In the genomic region with DNA sequence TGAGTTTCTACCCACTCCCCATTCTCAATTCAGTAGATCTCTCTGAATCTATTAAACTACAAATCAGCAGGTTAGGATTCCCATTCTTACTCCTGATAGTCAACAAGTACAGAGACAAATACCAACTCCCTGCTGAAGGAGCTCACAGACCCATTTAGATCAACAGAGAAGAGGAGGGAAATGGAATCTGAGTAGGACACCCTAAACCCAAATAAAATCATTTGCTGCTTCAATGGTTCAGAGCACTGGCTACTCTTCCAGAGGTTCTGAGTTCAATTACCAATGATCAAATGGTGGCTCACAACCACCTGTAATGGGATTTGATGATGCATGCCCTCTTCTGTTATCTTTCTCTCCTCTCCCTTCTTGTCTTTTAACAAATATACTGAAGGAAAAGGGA, we compare ENCODE assay signal across 28 mouse cellular contexts.
"Had no signal": no experiment of that assay in that cellular context is flagged by ENCODE, and none has a peak within 500 bp of the region (broad histone marks: within the 10 kb centered on the region; RNA-seq: fewer than 3 reads in every experiment).

No protein-coding gene starts in this region.

- H3K9ac ChIP-seq: embryonic facial prominence, embryonic 12.5 days; embryonic facial prominence, embryonic 13.5 days; embryonic facial prominence, embryonic 15.5 days; forebrain, embryonic 12.5 days; forebrain, embryonic 13.5 days; forebrain, embryonic 15.5 days; forebrain, postnatal 0 days had no signal

- H3K4me1 ChIP-seq: embryonic facial prominence, embryonic 10.5 days; embryonic facial prominence, embryonic 12.5 days; embryonic facial prominence, embryonic 13.5 days; embryonic facial prominence, embryonic 15.5 days; forebrain, embryonic 10.5 days; forebrain, embryonic 12.5 days; forebrain, embryonic 13.5 days; forebrain, embryonic 15.5 days had no signal

- H3K4me3 ChIP-seq: embryonic facial prominence, embryonic 10.5 days; embryonic facial prominence, embryonic 12.5 days; embryonic facial prominence, embryonic 13.5 days; embryonic facial prominence, embryonic 15.5 days; erythroblast, embryonic 14.5 days; forebrain, embryonic 10.5 days; forebrain, embryonic 12.5 days; forebrain, embryonic 13.5 days; forebrain, embryonic 15.5 days; gastrocnemius, adult 2 months had no signal

- H3K36me3 ChIP-seq: embryonic facial prominence, embryonic 10.5 days; embryonic facial prominence, embryonic 12.5 days; embryonic facial prominence, embryonic 13.5 days; embryonic facial prominence, embryonic 15.5 days; forebrain, embryonic 10.5 days; forebrain, embryonic 12.5 days; forebrain, embryonic 15.5 days had no signal

- H3K4me2 ChIP-seq: embryonic facial prominence, embryonic 12.5 days; embryonic facial prominence, embryonic 13.5 days; embryonic facial prominence, embryonic 15.5 days; forebrain, embryonic 12.5 days; forebrain, embryonic 13.5 days; forebrain, embryonic 15.5 days had no signal

- ATAC-seq: forebrain, embryonic 13.5 days; forebrain, embryonic 14.5 days; forebrain, embryonic 15.5 days; forebrain, embryonic 16.5 days; forebrain, postnatal 0 days had no signal

- H3K27ac ChIP-seq: embryonic facial prominence, embryonic 10.5 days; embryonic facial prominence, embryonic 12.5 days; embryonic facial prominence, embryonic 13.5 days; embryonic facial prominence, embryonic 15.5 days; forebrain, embryonic 10.5 days; forebrain, embryonic 12.5 days; forebrain, embryonic 13.5 days; forebrain, embryonic 15.5 days; gastrocnemius, adult 2 months had no signal

- H3K9me3 ChIP-seq: embryonic facial prominence, embryonic 10.5 days; embryonic facial prominence, embryonic 12.5 days; embryonic facial prominence, embryonic 13.5 days; embryonic facial prominence, embryonic 15.5 days; forebrain, embryonic 10.5 days; forebrain, embryonic 12.5 days; forebrain, embryonic 13.5 days; forebrain, embryonic 15.5 days had no signal

- H3K27me3 ChIP-seq: embryonic facial prominence, embryonic 12.5 days; embryonic facial prominence, embryonic 13.5 days; embryonic facial prominence, embryonic 15.5 days; forebrain, embryonic 12.5 days; forebrain, embryonic 13.5 days; forebrain, embryonic 15.5 days had no signal

- DNase-seq: cerebellum, adult 2 months; cerebellum, adult 8-10 months; cerebellum, adult 9-10 months; cerebellum, adult 9-11 months; cerebellum, postnatal 10 days; cerebellum, postnatal 14 days; cerebellum, postnatal 25 days; cerebellum, postnatal 36 days; embryo, embryonic 11 days; forebrain, postnatal 0 days; gastrocnemius, adult 2 months; gastrocnemius, postnatal 10 days; gastrocnemius, postnatal 14 days; gastrocnemius, postnatal 25 days; gastrocnemius, postnatal 36 days; heart, adult 11 months; heart, adult 18-20 months had no signal
